Mouse (Mus musculus) liver, embryonic 12.5 days (tissue): ENCODE results near the gene Coil. TPM values are rescaled to one million over a fixed set of nuclear protein-coding genes. Genes with fewer than 3 reads are reported as not detected.
"Not testable (repeated sequence)": the region's sequence is repeated elsewhere in the genome, so short reads cannot be mapped to it uniquely, and the experiment has no call there.

Experiments used
- ATAC-seq: fragments of 200-750 bp; cut with Nextera tagmentation; 2 replicates; pipeline ENCODE4 v1.8.0; 2017; ENCODE audit warnings: moderate number of reproducible peaks, mild to moderate bottlenecking, moderate library complexity
- H3K27ac ChIP-seq: fragments of 300-500 bp; sonication (generic); 2 replicates; pipeline ENCODE4 v1.5.1; 2016; ENCODE audit warnings: mild to moderate bottlenecking
- H3K27me3 ChIP-seq: fragments of 300-500 bp; sonication (generic); replicated peaks from 2 replicates; pipeline ENCODE4 v1.6.1; 2016; ENCODE audit warnings: mild to moderate bottlenecking, moderate library complexity
- H3K36me3 ChIP-seq: fragments of 300-500 bp; sonication (generic); 2 replicates; pipeline ENCODE4 v1.6.1; 2016; ENCODE audit warnings: mild to moderate bottlenecking, moderate library complexity
- H3K4me1 ChIP-seq: fragments of 300-500 bp; sonication (generic); 2 replicates; pipeline ENCODE4 v1.6.1; 2016
- H3K4me2 ChIP-seq: fragments of 300-500 bp; sonication (generic); 2 replicates; pipeline ENCODE4 v1.6.1; 2016; ENCODE audit warnings: mild to moderate bottlenecking, moderate library complexity
- H3K4me3 ChIP-seq: fragments of 300-500 bp; sonication (generic); 2 replicates; pipeline ENCODE4 v1.5.1; 2016; ENCODE audit warnings: mild to moderate bottlenecking, moderate library complexity
- H3K9ac ChIP-seq: fragments of 300-500 bp; sonication (generic); 2 replicates; pipeline ENCODE4 v1.6.1; 2016; ENCODE audit warnings: mild to moderate bottlenecking, moderate library complexity
- H3K9me3 ChIP-seq: fragments of 300-500 bp; sonication (generic); replicated peaks from 2 replicates; pipeline ENCODE4 v1.6.1; 2016; ENCODE audit warnings: mild to moderate bottlenecking, moderate library complexity
- WGBS: fragments of 180-500 bp; shearing (Covaris S2); methylation state at CpG from one replicate; pipeline ENCODE4 v1.1.7; 2016; ENCODE audit not compliant: insufficient replicate concordance; 5-methylcytosine and 5-hydroxymethylcytosine counted together
- polyA plus RNA-seq: library from polyadenylated mRNA; unstranded; fragments of >200 nt; fragmentation: Nextera tagmentation; extraction: Ambion mirVana; gene quantifications from 2 replicates; pipeline ENCODE4 v1.2.1, GENCODE M21; 2016

Gene Coil
- polyA plus RNA-seq, 1 experiment from 2014 or later = 9.7 TPM

GRCm38 (mm10) chr11:88977188-88977587 lies 7.1 kb downstream of the Coil start:
- Histone ChIP-seq H3K4me1 (peaks cover 25% of the 10 kb centered on the region), H3K9ac (no peak overlapping the region), H3K36me3 (peaks cover 11% of the 10 kb centered on the region), H3K9me3 (no peaks in the 10 kb centered on the region), H3K27me3 (no peaks in the 10 kb centered on the region), H3K27ac (no peak overlapping the region), H3K4me3 (no peak overlapping the region), H3K4me2 (no peak overlapping the region)
- ATAC-seq = no peak
- 80% methylated on average over 5 of the region's 5 CpGs for WGBS

GRCm38 (mm10) chr11:88981337-88981736 lies 11.3 kb downstream of the Coil start:
- Histone ChIP-seq H3K4me1 (peaks cover 19% of the 10 kb centered on the region), H3K27me3 (no peaks in the 10 kb centered on the region), H3K9me3 (no peaks in the 10 kb centered on the region), H3K36me3 (peaks cover 42% of the 10 kb centered on the region), H3K4me3 (no peak overlapping the region), H3K9ac (no peak overlapping the region), H3K27ac (no peak overlapping the region), H3K4me2 (no peak overlapping the region)
- 68% methylated on average over 8 of the region's 8 CpGs for WGBS
- ATAC-seq = no peak; the same call in 1 of the 2 replicates

GRCm38 (mm10) chr11:88986616-88987015 lies 16.6 kb downstream of the Coil start:
- peaks cover 56% of the 10 kb centered on the region for H3K36me3 ChIP-seq
- H3K4me3 ChIP-seq = no peak overlapping the region
- no peak overlapping the region for H3K27ac ChIP-seq
- H3K4me2 ChIP-seq = no peak overlapping the region
- H3K27me3 ChIP-seq = no peaks in the 10 kb centered on the region
- H3K9me3 ChIP-seq = no peaks in the 10 kb centered on the region
- ATAC-seq = no peak
- peaks cover 14% of the 10 kb centered on the region for H3K4me1 ChIP-seq
- 81% methylated on average over 10 of the region's 10 CpGs for WGBS
- H3K9ac ChIP-seq = no peak overlapping the region

GRCm38 (mm10) chr11:88988956-88989355 lies 18.9 kb downstream of the Coil start:
- Histone ChIP-seq H3K9me3 (no peaks in the 10 kb centered on the region), H3K4me2 (no peak overlapping the region), H3K27ac (no peak overlapping the region), H3K4me1 (peaks cover 10% of the 10 kb centered on the region), H3K36me3 (peaks cover 39% of the 10 kb centered on the region), H3K27me3 (no peaks in the 10 kb centered on the region), H3K9ac (no peak overlapping the region), H3K4me3 (no peak overlapping the region)
- ATAC-seq = no peak
- 67% methylated on average over 5 of the region's 5 CpGs for WGBS

- Histone ChIP-seq H3K9me3 (no peaks in the 10 kb centered on the region), H3K9ac (no peak overlapping the region), H3K4me1 (peaks cover 12% of the 10 kb centered on the region), H3K4me3 (no peak overlapping the region), H3K36me3 (peaks cover 34% of the 10 kb centered on the region), H3K27me3 (no peaks in the 10 kb centered on the region), H3K4me2 (no peak overlapping the region), H3K27ac (no peak overlapping the region)
- peak; percentile 88 for ATAC-seq
- WGBS = 37% methylated on average over 5 of the region's 5 CpGs
Observed at GRCm38 (mm10) chr11:88989530-88989929, 19.5 kb downstream of the Coil start.

- 56% methylated on average over 7 of the region's 7 CpGs for WGBS
- Histone ChIP-seq H3K36me3 (peaks cover 15% of the 10 kb centered on the region), H3K4me1 (peaks cover 32% of the 10 kb centered on the region)
Observed at GRCm38 (mm10) chr11:88993186-88993585, 23.1 kb downstream of the Coil start.

GRCm38 (mm10) chr11:88993625-88994024 lies 23.6 kb downstream of the Coil start:
- H3K4me1 ChIP-seq = peaks cover 37% of the 10 kb centered on the region
- 15% methylated on average over 5 of the region's 5 CpGs for WGBS
- no peak overlapping the region for H3K27ac ChIP-seq
- no peak overlapping the region for H3K9ac ChIP-seq
- no peak overlapping the region for H3K4me3 ChIP-seq
- peaks cover 12% of the 10 kb centered on the region for H3K36me3 ChIP-seq
- H3K4me2 ChIP-seq = no peak overlapping the region
- H3K9me3 ChIP-seq = no peaks in the 10 kb centered on the region
- H3K27me3 ChIP-seq = no peaks in the 10 kb centered on the region
- peak; percentile 51; the same call in 1 of the 2 replicates for ATAC-seq

More at GRCm38 (mm10) chr11:88993186-88993585, 23.1 kb downstream of the Coil start:
- Histone ChIP-seq H3K27me3 (no peaks in the 10 kb centered on the region), H3K27ac (no peak overlapping the region), H3K4me2 (no peak overlapping the region), H3K4me3 (no peak overlapping the region), H3K9me3 (no peaks in the 10 kb centered on the region), H3K9ac (no peak overlapping the region)
- ATAC-seq = no peak

GRCm38 (mm10) chr11:88994492-88994891 lies 24.4 kb downstream of the Coil start:
- H3K9me3 ChIP-seq = no peaks in the 10 kb centered on the region
- no peaks in the 10 kb centered on the region for H3K27me3 ChIP-seq
- H3K27ac ChIP-seq = no peak overlapping the region
- H3K4me3 ChIP-seq = no peak overlapping the region
- peaks cover 40% of the 10 kb centered on the region for H3K4me1 ChIP-seq
- WGBS = 71% methylated on average over 7 of the region's 7 CpGs
- peaks cover 9% of the 10 kb centered on the region for H3K36me3 ChIP-seq
- no peak overlapping the region for H3K4me2 ChIP-seq
- no peak overlapping the region for H3K9ac ChIP-seq
- ATAC-seq = no peak

- Histone ChIP-seq H3K4me3 (no peak overlapping the region), H3K9me3 (no peaks in the 10 kb centered on the region), H3K4me2 (no peak overlapping the region), H3K36me3 (peaks cover 7% of the 10 kb centered on the region), H3K4me1 (peaks cover 45% of the 10 kb centered on the region), H3K9ac (no peak overlapping the region), H3K27me3 (no peaks in the 10 kb centered on the region), H3K27ac (no peak overlapping the region)
- 87% methylated on average over 2 of the region's 2 CpGs for WGBS
- no peak for ATAC-seq
Observed at GRCm38 (mm10) chr11:88995616-88996015, 25.6 kb downstream of the Coil start.

GRCm38 (mm10) chr11:88996427-88996826 lies 26.4 kb downstream of the Coil start:
- peaks cover 53% of the 10 kb centered on the region for H3K4me1 ChIP-seq
- WGBS = 53% methylated on average over 7 of the region's 7 CpGs
- peaks cover 4% of the 10 kb centered on the region; the same call in 1 of the 2 replicates for H3K36me3 ChIP-seq
- no peak overlapping the region for H3K4me3 ChIP-seq
- no peak overlapping the region for H3K27ac ChIP-seq
- H3K4me2 ChIP-seq = no peak overlapping the region
- no peaks in the 10 kb centered on the region for H3K9me3 ChIP-seq
- ATAC-seq = no peak
- no peaks in the 10 kb centered on the region for H3K27me3 ChIP-seq
- no peak overlapping the region for H3K9ac ChIP-seq

GRCm38 (mm10) chr11:88997343-88997742 lies 27.3 kb downstream of the Coil start:
- not testable (repeated sequence) for ATAC-seq, H3K9ac ChIP-seq, H3K4me3 ChIP-seq, H3K27ac ChIP-seq, H3K9me3 ChIP-seq, H3K36me3 ChIP-seq, H3K4me2 ChIP-seq, H3K27me3 ChIP-seq
- WGBS = 68% methylated on average over 5 of the region's 5 CpGs
- peaks cover 61% of the 10 kb centered on the region for H3K4me1 ChIP-seq

- peak overlapping the region; percentile 93 for H3K4me2 ChIP-seq
- 22% methylated on average over 3 of the region's 3 CpGs for WGBS
- H3K9me3 ChIP-seq = no peaks in the 10 kb centered on the region
- ATAC-seq = no peak
- H3K27ac ChIP-seq = peak overlapping the region; percentile 88
- H3K36me3 ChIP-seq = peaks cover 14% of the 10 kb centered on the region; the same call in 1 of the 2 replicates
- H3K27me3 ChIP-seq = no peaks in the 10 kb centered on the region
- H3K9ac ChIP-seq = peak overlapping the region; percentile 98; the same call in 1 of the 2 replicates
- H3K4me1 ChIP-seq = peaks cover 68% of the 10 kb centered on the region
- peak overlapping the region; percentile 96 for H3K4me3 ChIP-seq
Observed at GRCm38 (mm10) chr11:88998406-88998805, 28.4 kb downstream of the Coil start.
